Mouse (Mus musculus) G1E (cell line): Measurements from ENCODE around the gene Lrrc61.

Experiments
- CTCF ChIP-seq: IDR thresholded peaks from 2 replicates; pipeline ENCODE4 v1.5.1; 2012; ENCODE audit warnings: low read depth, low read length, inconsistent platforms, mixed read lengths
- GATA1 ChIP-seq: IDR thresholded peaks from 2 replicates; pipeline ENCODE4 v1.6.1; 2012; ENCODE audit warnings: borderline replicate concordance, low read length, inconsistent platforms, mixed read lengths
- TAL1 ChIP-seq: conservative IDR thresholded peaks from 2 replicates; pipeline ENCODE4 v1.6.1; 2012; ENCODE audit warnings: low read depth, low read length, inconsistent platforms, mixed read lengths

DNA sequence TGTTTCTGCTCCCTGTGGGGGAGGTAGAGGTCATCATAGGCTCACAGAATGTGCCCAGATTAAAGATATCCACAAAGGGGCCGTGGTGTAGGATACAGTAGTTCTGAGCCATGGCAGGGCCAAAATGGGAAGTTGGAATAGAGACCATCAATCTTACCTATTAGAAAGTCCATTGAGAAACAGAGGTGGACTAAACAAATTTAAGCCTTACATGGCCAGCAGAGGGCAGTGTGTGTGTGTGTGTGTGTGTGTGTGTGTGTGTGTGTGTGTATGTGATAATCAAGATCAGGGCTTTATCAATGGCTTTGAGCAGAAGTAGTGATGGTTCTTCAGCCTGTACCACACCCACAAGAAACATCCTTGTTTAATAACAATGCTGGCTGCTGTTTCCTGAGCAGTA, 8.3 kb upstream of the Lrrc61 start:
- no peak for TF ChIP-seq CTCF
- TF ChIP-seq TAL1, result no peak
- TF ChIP-seq GATA1, result no peak
